Comparison of ENCODE assay signal across 23 mouse cellular contexts in genomic region chr3:135796117-135796516, GRCm38 (mm10).
"Had no signal": no experiment of that assay in that cellular context is flagged by ENCODE, and none has a peak within 500 bp of the region (broad histone marks: within the 10 kb centered on the region; RNA-seq: fewer than 3 reads in every experiment).

No protein-coding gene starts in this region.

- H3K9me3 ChIP-seq: heart, embryonic 13.5 days; heart, embryonic 15.5 days; hindbrain, embryonic 13.5 days; hindbrain, embryonic 15.5 days; limb, embryonic 10.5 days; limb, embryonic 12.5 days had no signal

- H3K4me3 ChIP-seq: heart, adult 2 months; heart, embryonic 13.5 days; heart, embryonic 15.5 days; hindbrain, embryonic 13.5 days; hindbrain, embryonic 15.5 days; layer of hippocampus, adult 2 months; left cerebral cortex, adult 2 months; limb, embryonic 10.5 days; limb, embryonic 12.5 days had no signal

- H3K4me1 ChIP-seq: heart, embryonic 13.5 days; heart, embryonic 15.5 days; hindbrain, embryonic 13.5 days; hindbrain, embryonic 15.5 days; limb, embryonic 10.5 days; limb, embryonic 12.5 days had no signal

- H3K9ac ChIP-seq: heart, embryonic 13.5 days; heart, embryonic 15.5 days; hindbrain, embryonic 13.5 days; hindbrain, embryonic 15.5 days; limb, embryonic 12.5 days had no signal

- H3K27ac ChIP-seq: heart, adult 2 months; heart, embryonic 13.5 days; heart, embryonic 15.5 days; hindbrain, embryonic 13.5 days; hindbrain, embryonic 15.5 days; hindbrain, postnatal 0 days; layer of hippocampus, adult 2 months; left cerebral cortex, adult 2 months; limb, embryonic 10.5 days; limb, embryonic 12.5 days had no signal

- ATAC-seq: hindbrain, postnatal 0 days had no signal

- H3K4me2 ChIP-seq: heart, embryonic 11.5 days; heart, embryonic 13.5 days; heart, embryonic 15.5 days; hindbrain, embryonic 13.5 days; hindbrain, embryonic 15.5 days; limb, embryonic 12.5 days; liver, embryonic 11.5 days had no signal

- H3K27me3 ChIP-seq: heart, embryonic 13.5 days; heart, embryonic 15.5 days; hindbrain, embryonic 13.5 days; hindbrain, embryonic 15.5 days; limb, embryonic 12.5 days had no signal

- H3K36me3 ChIP-seq: heart, embryonic 13.5 days; heart, embryonic 15.5 days; hindbrain, embryonic 13.5 days; hindbrain, embryonic 15.5 days; limb, embryonic 10.5 days; limb, embryonic 12.5 days had no signal

- DNase-seq: gastrocnemius, postnatal 14 days; gastrocnemius, postnatal 36 days; heart, adult 11 months; heart, adult 2 months; heart, postnatal 14 days; heart, postnatal 36 days; kidney, adult 18-20 months; kidney, adult 8-10 months; kidney, postnatal 10 days; kidney, postnatal 25 days; kidney, postnatal 4 days; liver had no signal
